Mouse (Mus musculus) olfactory bulb, adult 2 months (tissue): ENCODE measurements at regions not wholly inside any gene's neighbourhood (a gene's known extent, or its start where the extent isn't known, plus 50 kb on each side); places are given as distances from the start of the nearest gene placed in this dataset.

Source experiments
- CTCF ChIP-seq: fragments of 200-500 bp; IDR thresholded peaks from 2 replicates; pipeline ENCODE4 v1.5.1; 2012; ENCODE audit warnings: low read depth, mild to moderate bottlenecking, low read length, moderate library complexity; ENCODE audit not compliant: insufficient read depth
- POLR2A ChIP-seq: fragments of 200-500 bp; IDR thresholded peaks from 2 replicates; pipeline ENCODE4 v1.6.1; 2012; ENCODE audit warnings: mild to moderate bottlenecking, low read depth, low read length, moderate library complexity; ENCODE audit not compliant: insufficient read depth

GRCm38 (mm10) chr15:68430486-68430885 lies 1929.8 kb upstream of the Lrrc6 start:
- TF ChIP-seq POLR2A = no peak
- no peak for TF ChIP-seq CTCF
